Mouse (Mus musculus) neural tube, embryonic 12.5 days (tissue): ENCODE measurements at regions not wholly inside any gene's neighbourhood (a gene's known extent, or its start where the extent isn't known, plus 50 kb on each side); places are given as distances from the start of the nearest gene placed in this dataset.

Source experiments
- ATAC-seq: fragments of 200-750 bp; cut with Nextera tagmentation; 2 replicates; pipeline ENCODE4 v1.8.0; 2017; ENCODE audit warnings: low read depth, mild to moderate bottlenecking, moderate TSS enrichment, moderate library complexity; ENCODE audit not compliant: low FRiP score
- H3K27ac ChIP-seq: fragments of 300-500 bp; sonication (generic); 2 replicates; pipeline ENCODE4 v1.5.1; 2016
- H3K27me3 ChIP-seq: fragments of 300-500 bp; sonication (generic); replicated peaks from 2 replicates; pipeline ENCODE4 v1.6.1; 2016; ENCODE audit warnings: mild to moderate bottlenecking
- H3K36me3 ChIP-seq: fragments of 300-500 bp; sonication (generic); 2 replicates; pipeline ENCODE4 v1.6.1; 2016; ENCODE audit warnings: mild to moderate bottlenecking
- H3K4me1 ChIP-seq: fragments of 300-500 bp; sonication (generic); 2 replicates; pipeline ENCODE4 v1.6.1; 2016
- H3K4me2 ChIP-seq: fragments of 300-500 bp; sonication (generic); replicated peaks from 2 replicates; pipeline ENCODE4 v1.6.1; 2016; ENCODE audit warnings: mild to moderate bottlenecking
- H3K4me3 ChIP-seq: fragments of 300-500 bp; sonication (generic); 2 replicates; pipeline ENCODE4 v1.5.1; 2016
- H3K9ac ChIP-seq: fragments of 300-500 bp; sonication (generic); 2 replicates; pipeline ENCODE4 v1.6.1; 2016; ENCODE audit warnings: mild to moderate bottlenecking
- H3K9me3 ChIP-seq: fragments of 300-500 bp; sonication (generic); 2 replicates; pipeline ENCODE4 v1.6.1; 2016; ENCODE audit warnings: mild to moderate bottlenecking
- WGBS: fragments of 180-500 bp; shearing (Covaris S2); methylation state at CpG from one replicate; pipeline ENCODE4 v1.1.7; 2016; 5-methylcytosine and 5-hydroxymethylcytosine counted together

- 73% methylated on average over 2 of the region's 2 CpGs for WGBS
- Histone ChIP-seq H3K27ac (no peak overlapping the region), H3K36me3 (no peaks in the 10 kb centered on the region), H3K9me3 (no peaks in the 10 kb centered on the region), H3K9ac (no peak overlapping the region), H3K4me2 (no peak overlapping the region), H3K4me3 (no peak overlapping the region), H3K27me3 (no peaks in the 10 kb centered on the region), H3K4me1 (no peaks in the 10 kb centered on the region)
- no peak for ATAC-seq
Measured at GRCm38 (mm10) chr9:86240287-86240686, 224.5 kb downstream of the Ube2cbp start.

GRCm38 (mm10) chr9:86240896-86241295 is 223.9 kb downstream of the Ube2cbp start:
- Histone ChIP-seq H3K27me3 (no peaks in the 10 kb centered on the region), H3K27ac (no peak overlapping the region), H3K4me2 (no peak overlapping the region), H3K4me3 (no peak overlapping the region), H3K9ac (no peak overlapping the region), H3K9me3 (no peaks in the 10 kb centered on the region), H3K36me3 (no peaks in the 10 kb centered on the region), H3K4me1 (no peaks in the 10 kb centered on the region)
- WGBS = 73% methylated on average over 7 of the region's 7 CpGs
- ATAC-seq = no peak

- WGBS = 81% methylated on average over 3 of the region's 3 CpGs
- Histone ChIP-seq H3K4me2 (no peak overlapping the region), H3K4me1 (no peaks in the 10 kb centered on the region), H3K9me3 (no peaks in the 10 kb centered on the region), H3K27ac (no peak overlapping the region), H3K4me3 (no peak overlapping the region), H3K36me3 (no peaks in the 10 kb centered on the region), H3K27me3 (no peaks in the 10 kb centered on the region), H3K9ac (no peak overlapping the region)
- no peak; the same call in 1 of the 2 replicates for ATAC-seq
Measured at GRCm38 (mm10) chr9:86250197-86250596, 214.6 kb downstream of the Ube2cbp start.

- 87% methylated on average over 1 of the region's 1 CpGs for WGBS
- Histone ChIP-seq H3K36me3 (no peaks in the 10 kb centered on the region), H3K9me3 (no peaks in the 10 kb centered on the region), H3K9ac (no peak overlapping the region), H3K4me2 (no peak overlapping the region), H3K27ac (no peak overlapping the region), H3K27me3 (no peaks in the 10 kb centered on the region), H3K4me1 (no peaks in the 10 kb centered on the region), H3K4me3 (no peak overlapping the region)
- no peak for ATAC-seq
Measured at GRCm38 (mm10) chr9:86251331-86251730, 213.4 kb downstream of the Ube2cbp start.
